Mouse (Mus musculus) liver, postnatal 0 days (tissue): ENCODE results near the gene Rpl9-ps6. TPM values are rescaled to one million over a fixed set of nuclear protein-coding genes. Genes with fewer than 3 reads are reported as not detected.
"Not testable (repeated sequence)": the region's sequence is repeated elsewhere in the genome, so short reads cannot be mapped to it uniquely, and the experiment has no call there.

Experiments used
- ATAC-seq: fragments of 200-750 bp; cut with Nextera tagmentation; 2 replicates; pipeline ENCODE4 v1.8.0; 2017; ENCODE audit warnings: mild to moderate bottlenecking, moderate library complexity
- DNase-seq: peaks from one replicate; pipeline ENCODE4 v3.0.0-alpha.2; 2016
- H3K27ac ChIP-seq: fragments of 300-500 bp; sonication (generic); 2 replicates; pipeline ENCODE4 v1.5.1; 2014; ENCODE audit warnings: antibody characterized with exemption, moderate library complexity, mild to moderate bottlenecking, low read depth
- H3K27me3 ChIP-seq: fragments of 300-500 bp; sonication (generic); 2 replicates; pipeline ENCODE4 v1.6.1; 2014; ENCODE audit warnings: low read length, control low read depth, mixed read lengths; ENCODE audit not compliant: insufficient read depth
- H3K36me3 ChIP-seq: fragments of 300-500 bp; sonication (generic); replicated peaks from 2 replicates; pipeline ENCODE4 v1.6.1; 2014; ENCODE audit warnings: mild to moderate bottlenecking, control low read depth, low read length, moderate library complexity, mixed read lengths; ENCODE audit not compliant: insufficient read depth
- H3K4me1 ChIP-seq: fragments of 300-500 bp; sonication (generic); 2 replicates; pipeline ENCODE4 v1.6.1; 2014; ENCODE audit warnings: antibody characterized with exemption, mild to moderate bottlenecking, control low read depth; ENCODE audit not compliant: insufficient read depth
- H3K4me2 ChIP-seq: fragments of 300-500 bp; sonication (generic); 2 replicates; pipeline ENCODE4 v1.6.1; 2014; ENCODE audit warnings: low read depth, mild to moderate bottlenecking, low read length, moderate library complexity, mixed read lengths
- H3K4me3 ChIP-seq: fragments of 300-500 bp; sonication (generic); 2 replicates; pipeline ENCODE4 v1.5.1; 2014; ENCODE audit warnings: low read depth, low read length
- H3K9ac ChIP-seq: fragments of 300-500 bp; sonication (generic); replicated peaks from 2 replicates; pipeline ENCODE4 v1.6.1; 2014; ENCODE audit warnings: mild to moderate bottlenecking, moderate library complexity
- H3K9me3 ChIP-seq: fragments of 300-500 bp; sonication (generic); 2 replicates; pipeline ENCODE4 v1.6.1; 2016; ENCODE audit warnings: mild to moderate bottlenecking, control low read depth, low read length, mixed read lengths
- CTCF ChIP-seq: sonication (generic); IDR thresholded peaks from 2 replicates; pipeline ENCODE4 v1.5.1; 2016; ENCODE audit warnings: antibody characterized with exemption, low read depth
- EP300 ChIP-seq: IDR thresholded peaks from 2 replicates; pipeline ENCODE4 v1.6.1; 2016; ENCODE audit warnings: antibody characterized with exemption, low read depth, mild to moderate bottlenecking
- WGBS: fragments of 180-500 bp; shearing (Covaris S2); extraction: QIAGEN DNeasy Blood & Tissue Kit; methylation state at CpG from one replicate; pipeline ENCODE4 v1.1.7; 2014; ENCODE audit not compliant: insufficient replicate concordance; 5-methylcytosine and 5-hydroxymethylcytosine counted together
- polyA plus RNA-seq: library from polyadenylated mRNA; unstranded; fragments of >200 nt; fragmentation: Nextera tagmentation; extraction: Ambion mirVana; gene quantifications from 2 replicates; pipeline ENCODE4 v1.2.1, GENCODE M21; 2015

Gene Rpl9-ps6
- polyA plus RNA-seq, 1 experiment from 2014 or later: 73.3 TPM

GRCm38 (mm10) chr19:32467325-32467724 is 947 bp upstream of the Rpl9-ps6 start:
- H3K4me1 ChIP-seq: peaks cover 3% of the 10 kb centered on the region; the same call in 1 of the 2 replicates
- ATAC-seq (no peak), DNase-seq (no peak)
- H3K9ac ChIP-seq: no peak overlapping the region
- no peaks in the 10 kb centered on the region for H3K36me3 ChIP-seq
- H3K4me2 ChIP-seq: no peak overlapping the region
- 0 out of 2 replicates have a peak, but pooled peaks have one; percentile 3 for TF ChIP-seq CTCF
- TF ChIP-seq EP300: no peak
- no peak overlapping the region for H3K4me3 ChIP-seq
- no peaks in the 10 kb centered on the region for H3K27me3 ChIP-seq
- WGBS: 79% methylated on average over 5 of the region's 5 CpGs
- no peak overlapping the region for H3K27ac ChIP-seq
- H3K9me3 ChIP-seq: no peaks in the 10 kb centered on the region

GRCm38 (mm10) chr19:32465228-32465627 is 1.1 kb downstream of the Rpl9-ps6 start:
- WGBS: 63% methylated on average over 4 of the region's 4 CpGs
- DNase-seq: no peak

GRCm38 (mm10) chr19:32463037-32463436 is 3.3 kb downstream of the Rpl9-ps6 start:
- H3K9me3 ChIP-seq: no peaks in the 10 kb centered on the region
- TF ChIP-seq EP300: no peak
- TF ChIP-seq CTCF: no peak
- H3K27me3 ChIP-seq: no peaks in the 10 kb centered on the region
- H3K4me1 ChIP-seq: no peaks in the 10 kb centered on the region
- H3K36me3 ChIP-seq: no peaks in the 10 kb centered on the region
- 82% methylated on average over 6 of the region's 6 CpGs for WGBS
- DNase-seq (no peak), ATAC-seq (no peak)
- no peak overlapping the region for H3K27ac ChIP-seq
- no peak overlapping the region for H3K4me2 ChIP-seq
- H3K9ac ChIP-seq: no peak overlapping the region
- H3K4me3 ChIP-seq: no peak overlapping the region

More at GRCm38 (mm10) chr19:32465228-32465627, 1.1 kb downstream of the Rpl9-ps6 start:
- Histone ChIP-seq H3K4me1 (peaks cover under 1% of the 10 kb centered on the region; the same call in 1 of the 2 replicates), H3K4me3 (no peak overlapping the region), H3K9me3 (no peaks in the 10 kb centered on the region), H3K9ac (no peak overlapping the region), H3K27ac (no peak overlapping the region), H3K4me2 (no peak overlapping the region), H3K27me3 (no peaks in the 10 kb centered on the region), H3K36me3 (no peaks in the 10 kb centered on the region)
- TF ChIP-seq CTCF: no peak
- no peak for TF ChIP-seq EP300
- ATAC-seq: no peak

GRCm38 (mm10) chr19:32457631-32458030 is 8.7 kb downstream of the Rpl9-ps6 start:
- H3K27ac ChIP-seq, H3K9ac ChIP-seq, ATAC-seq, DNase-seq, H3K9me3 ChIP-seq, H3K4me3 ChIP-seq, H3K4me1 ChIP-seq, H3K4me2 ChIP-seq, H3K36me3 ChIP-seq, H3K27me3 ChIP-seq: not testable (repeated sequence)
- WGBS: 76% methylated on average over 8 of the region's 8 CpGs

GRCm38 (mm10) chr19:32456744-32457143 is 9.6 kb downstream of the Rpl9-ps6 start:
- ATAC-seq (no peak), DNase-seq (no peak)
- Histone ChIP-seq H3K36me3 (no peaks in the 10 kb centered on the region), H3K4me2 (no peak overlapping the region), H3K4me1 (no peaks in the 10 kb centered on the region), H3K27me3 (no peaks in the 10 kb centered on the region), H3K9me3 (no peaks in the 10 kb centered on the region), H3K9ac (no peak overlapping the region), H3K4me3 (no peak overlapping the region), H3K27ac (no peak overlapping the region)
- TF ChIP-seq EP300 (no peak), CTCF (no peak)
- WGBS: 82% methylated on average over 2 of the region's 2 CpGs

- no peaks in the 10 kb centered on the region for H3K9me3 ChIP-seq
- no peak for DNase-seq
- TF ChIP-seq EP300 (no peak), CTCF (no peak)
- H3K27ac ChIP-seq: no peak overlapping the region
- 79% methylated on average over 4 of the region's 4 CpGs for WGBS
- H3K9ac ChIP-seq: no peak overlapping the region
- no peak for ATAC-seq
- no peak overlapping the region for H3K4me3 ChIP-seq
- no peaks in the 10 kb centered on the region for H3K4me1 ChIP-seq
- no peak overlapping the region for H3K4me2 ChIP-seq
- no peaks in the 10 kb centered on the region for H3K27me3 ChIP-seq
- no peaks in the 10 kb centered on the region for H3K36me3 ChIP-seq
These were observed 14.1 kb downstream of the Rpl9-ps6 start for GRCm38 (mm10) chr19:32452231-32452630.

GRCm38 (mm10) chr19:32448931-32449330 is 17.4 kb downstream of the Rpl9-ps6 start:
- ATAC-seq: no peak
- Histone ChIP-seq H3K9me3 (no peaks in the 10 kb centered on the region), H3K27me3 (no peaks in the 10 kb centered on the region), H3K27ac (no peak overlapping the region), H3K4me3 (no peak overlapping the region), H3K36me3 (no peaks in the 10 kb centered on the region), H3K4me1 (no peaks in the 10 kb centered on the region), H3K4me2 (no peak overlapping the region), H3K9ac (no peak overlapping the region)
- no peak for TF ChIP-seq EP300
- 87% methylated on average over 10 of the region's 10 CpGs for WGBS
- DNase-seq: no peak
